Mouse (Mus musculus) hindbrain, embryonic 13.5 days (tissue): ENCODE measurements around the gene Dip2c. TPM values are rescaled to one million over a fixed set of nuclear protein-coding genes. Genes with fewer than 3 reads are reported as not detected.

ENCODE experiments used
- ATAC-seq: fragments of 200-750 bp; cut with Nextera tagmentation; 2 replicates; pipeline ENCODE4 v1.8.0; 2017; ENCODE audit warnings: moderate TSS enrichment; ENCODE audit not compliant: low FRiP score
- H3K27ac ChIP-seq: fragments of 300-500 bp; sonication (generic); 2 replicates; pipeline ENCODE4 v1.5.1; 2015; ENCODE audit warnings: inconsistent platforms, mild to moderate bottlenecking, moderate library complexity
- H3K27me3 ChIP-seq: fragments of 300-500 bp; sonication (generic); 2 replicates; pipeline ENCODE4 v1.6.1; 2015; ENCODE audit warnings: mild to moderate bottlenecking, inconsistent platforms
- H3K36me3 ChIP-seq: fragments of 300-500 bp; sonication (generic); 2 replicates; pipeline ENCODE4 v1.6.1; 2015; ENCODE audit warnings: mild to moderate bottlenecking, inconsistent platforms
- H3K4me1 ChIP-seq: fragments of 300-500 bp; sonication (generic); replicated peaks from 2 replicates; pipeline ENCODE4 v1.6.1; 2015; ENCODE audit warnings: inconsistent platforms
- H3K4me2 ChIP-seq: fragments of 300-500 bp; sonication (generic); 2 replicates; pipeline ENCODE4 v1.6.1; 2015; ENCODE audit warnings: inconsistent platforms, mild to moderate bottlenecking, moderate library complexity
- H3K4me3 ChIP-seq: fragments of 300-500 bp; sonication (generic); 2 replicates; pipeline ENCODE4 v1.5.1; 2015; ENCODE audit warnings: mild to moderate bottlenecking, inconsistent platforms
- H3K9ac ChIP-seq: fragments of 300-500 bp; sonication (generic); 2 replicates; pipeline ENCODE4 v1.6.1; 2015; ENCODE audit warnings: mild to moderate bottlenecking, inconsistent platforms
- H3K9me3 ChIP-seq: fragments of 300-500 bp; sonication (generic); 2 replicates; pipeline ENCODE4 v1.6.1; 2016; ENCODE audit warnings: inconsistent platforms
- WGBS: fragments of 180-500 bp; shearing (Covaris S2); methylation state at CpG from one replicate; pipeline ENCODE4 v1.1.7; 2015; 5-methylcytosine and 5-hydroxymethylcytosine counted together
- polyA plus RNA-seq: library from polyadenylated mRNA; unstranded; fragments of >200 nt; fragmentation: Nextera tagmentation; extraction: Ambion mirVana; gene quantifications from 2 replicates; pipeline ENCODE4 v1.2.1, GENCODE M21; 2015

The Dip2c gene
- polyA plus RNA-seq, 1 experiment from 2014 or later = 10.2 TPM

GRCm38 (mm10) chr13:9660711-9661110, 384.4 kb downstream of the Dip2c start:
- 85% methylated on average over 1 of the region's 1 CpGs for WGBS
- H3K9me3 ChIP-seq = no peaks in the 10 kb centered on the region
- no peaks in the 10 kb centered on the region for H3K4me1 ChIP-seq
- no peak overlapping the region for H3K4me3 ChIP-seq
- H3K9ac ChIP-seq = no peak overlapping the region
- no peak for ATAC-seq
- no peaks in the 10 kb centered on the region for H3K27me3 ChIP-seq
- H3K36me3 ChIP-seq = peaks cover 77% of the 10 kb centered on the region
- H3K27ac ChIP-seq = no peak overlapping the region
- no peak overlapping the region for H3K4me2 ChIP-seq

GRCm38 (mm10) chr13:9663593-9663992, 387.3 kb downstream of the Dip2c start:
- Histone ChIP-seq H3K27me3 (no peaks in the 10 kb centered on the region), H3K27ac (no peak overlapping the region), H3K4me2 (no peak overlapping the region), H3K4me3 (no peak overlapping the region), H3K4me1 (no peaks in the 10 kb centered on the region), H3K9ac (no peak overlapping the region), H3K36me3 (peaks cover 60% of the 10 kb centered on the region), H3K9me3 (no peaks in the 10 kb centered on the region)
- ATAC-seq = no peak
- 97% methylated on average over 1 of the region's 1 CpGs for WGBS

- 89% methylated on average over 7 of the region's 7 CpGs for WGBS
- Histone ChIP-seq H3K9me3 (no peaks in the 10 kb centered on the region), H3K27me3 (no peaks in the 10 kb centered on the region), H3K36me3 (peaks cover 40% of the 10 kb centered on the region), H3K27ac (no peak overlapping the region), H3K9ac (no peak overlapping the region), H3K4me3 (no peak overlapping the region), H3K4me2 (no peak overlapping the region), H3K4me1 (no peaks in the 10 kb centered on the region)
- ATAC-seq = no peak
These were observed 391.7 kb downstream of the Dip2c start for GRCm38 (mm10) chr13:9667954-9668496.

DNA sequence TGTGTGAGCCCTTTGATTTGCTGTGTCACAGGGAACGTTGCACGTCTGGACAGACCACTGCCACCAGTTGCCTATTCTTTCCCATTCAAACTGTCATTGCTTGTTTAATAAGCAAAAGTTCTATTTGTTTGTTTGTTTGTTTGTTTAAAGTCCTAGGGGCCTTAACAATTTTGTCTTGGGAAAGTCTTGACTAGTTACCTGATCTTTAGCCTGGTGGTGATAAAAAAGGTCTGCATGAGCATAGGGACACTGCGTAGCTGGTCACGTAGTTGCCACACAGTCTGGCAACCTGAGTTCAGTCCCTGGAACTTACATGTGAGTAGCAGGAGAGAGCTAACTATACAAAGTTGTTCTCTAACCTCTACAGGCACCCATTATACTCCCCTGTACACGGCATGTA, 392.9 kb downstream of the Dip2c start:
- WGBS = 92% methylated on average over 5 of the region's 5 CpGs
- no peak overlapping the region for H3K4me3 ChIP-seq

GRCm38 (mm10) chr13:9674126-9674525, 397.8 kb downstream of the Dip2c start:
- 100% methylated on average over 1 of the region's 1 CpGs for WGBS
- Histone ChIP-seq H3K27ac (no peak overlapping the region), H3K9me3 (0 out of 2 replicates have a peak, but pooled peaks cover 10% of the 10 kb centered on the region), H3K27me3 (no peaks in the 10 kb centered on the region), H3K4me3 (no peak overlapping the region), H3K4me1 (no peaks in the 10 kb centered on the region), H3K4me2 (no peak overlapping the region), H3K9ac (no peak overlapping the region), H3K36me3 (peaks cover 31% of the 10 kb centered on the region)
- ATAC-seq = no peak

More for the DNA sequence above, 392.9 kb downstream of the Dip2c start:
- H3K27me3 ChIP-seq = no peaks in the 10 kb centered on the region
- H3K4me1 ChIP-seq = no peaks in the 10 kb centered on the region
- ATAC-seq = no peak
- H3K9ac ChIP-seq = no peak overlapping the region
- H3K4me2 ChIP-seq = no peak overlapping the region
- H3K36me3 ChIP-seq = peaks cover 38% of the 10 kb centered on the region
- H3K9me3 ChIP-seq = no peaks in the 10 kb centered on the region
- H3K27ac ChIP-seq = no peak overlapping the region

DNA sequence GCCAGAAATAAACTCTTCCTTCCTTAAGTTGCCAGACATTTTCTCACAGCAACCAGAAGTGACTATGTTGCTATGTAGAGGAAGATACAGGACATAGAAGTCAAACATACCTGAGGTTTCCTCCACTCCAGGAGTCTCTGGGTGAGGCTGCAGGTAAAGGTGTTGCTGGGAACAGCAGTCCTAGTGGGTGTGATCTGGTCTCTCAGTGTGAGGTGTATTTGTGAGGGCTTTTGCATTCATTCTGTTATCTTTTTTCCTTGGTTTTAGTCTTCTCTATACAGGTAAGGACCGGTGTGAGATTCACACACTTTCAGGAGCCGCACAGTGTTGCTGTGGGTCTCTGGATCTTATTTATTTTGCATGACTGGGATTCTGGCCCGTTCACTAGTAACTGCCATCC, 405.2 kb downstream of the Dip2c start:
- H3K27me3 ChIP-seq = no peaks in the 10 kb centered on the region
- no peaks in the 10 kb centered on the region for H3K4me1 ChIP-seq
- WGBS = 96% methylated on average over 3 of the region's 3 CpGs
- no peak overlapping the region for H3K4me3 ChIP-seq
- no peak overlapping the region for H3K27ac ChIP-seq
- no peak overlapping the region for H3K4me2 ChIP-seq
- H3K9ac ChIP-seq = no peak overlapping the region
- no peaks in the 10 kb centered on the region for H3K9me3 ChIP-seq
- H3K36me3 ChIP-seq = peaks cover 46% of the 10 kb centered on the region
- no peak for ATAC-seq

- ATAC-seq = no peak
- Histone ChIP-seq H3K9me3 (no peaks in the 10 kb centered on the region), H3K4me3 (no peak overlapping the region), H3K27me3 (no peaks in the 10 kb centered on the region), H3K36me3 (peaks cover 64% of the 10 kb centered on the region), H3K4me1 (no peaks in the 10 kb centered on the region), H3K27ac (no peak overlapping the region), H3K4me2 (no peak overlapping the region), H3K9ac (no peak overlapping the region)
- 91% methylated on average over 4 of the region's 4 CpGs for WGBS
These were observed 407.0 kb downstream of the Dip2c start for GRCm38 (mm10) chr13:9683280-9683679.

DNA sequence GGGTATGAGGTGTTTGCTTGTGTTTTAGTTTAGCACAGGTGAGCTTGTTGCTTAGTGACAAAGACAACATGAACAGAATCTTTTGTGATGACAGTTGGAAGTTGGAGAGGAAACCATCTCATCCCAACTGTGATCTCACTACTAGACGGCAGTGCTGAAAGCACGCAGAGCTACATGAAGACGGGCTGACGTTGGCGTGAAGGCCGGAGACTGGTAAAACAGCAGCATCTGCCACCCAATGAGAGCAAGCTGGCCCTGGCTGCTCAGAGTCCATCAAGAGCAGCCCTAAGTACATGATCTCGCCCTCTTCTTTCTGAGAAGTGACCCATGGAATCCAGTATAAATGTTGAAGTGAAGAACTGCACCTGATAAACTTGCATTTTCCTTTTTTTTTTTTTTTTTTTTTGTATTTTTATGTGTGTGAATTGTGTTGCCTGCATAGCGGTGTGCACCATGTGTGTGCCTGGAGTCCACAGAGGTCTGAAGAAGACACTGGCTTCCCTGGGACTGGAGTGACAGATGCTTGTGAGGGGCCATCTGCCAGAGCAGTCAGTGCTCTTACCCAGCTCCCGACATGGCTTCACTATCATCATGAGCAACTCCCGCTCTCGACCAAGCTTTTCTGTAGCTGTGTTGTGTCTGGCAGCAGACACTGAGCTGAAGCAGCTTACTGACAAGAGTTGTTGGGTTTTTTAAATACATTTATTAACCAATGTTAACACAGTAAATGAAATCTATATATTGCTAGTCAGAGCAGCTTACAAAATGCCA, 408.0 kb downstream of the Dip2c start:
- no peak for ATAC-seq
- 93% methylated on average over 11 of the region's 11 CpGs for WGBS
- Histone ChIP-seq H3K36me3 (peaks cover 74% of the 10 kb centered on the region), H3K4me2 (no peak overlapping the region), H3K4me1 (no peaks in the 10 kb centered on the region), H3K27me3 (no peaks in the 10 kb centered on the region), H3K27ac (no peak overlapping the region), H3K9me3 (no peaks in the 10 kb centered on the region), H3K4me3 (no peak overlapping the region), H3K9ac (no peak overlapping the region)

- 95% methylated on average over 7 of the region's 7 CpGs for WGBS
- no peaks in the 10 kb centered on the region for H3K27me3 ChIP-seq
- no peaks in the 10 kb centered on the region for H3K4me1 ChIP-seq
- H3K9me3 ChIP-seq = no peaks in the 10 kb centered on the region
- ATAC-seq = no peak
- H3K36me3 ChIP-seq = peaks cover 89% of the 10 kb centered on the region
- H3K4me2 ChIP-seq = no peak overlapping the region
- no peak overlapping the region for H3K4me3 ChIP-seq
- no peak overlapping the region for H3K9ac ChIP-seq
- H3K27ac ChIP-seq = no peak overlapping the region
These were observed 409.9 kb downstream of the Dip2c start for GRCm38 (mm10) chr13:9686261-9686660.

GRCm38 (mm10) chr13:9686765-9687164, 410.4 kb downstream of the Dip2c start:
- H3K4me2 ChIP-seq = no peak overlapping the region
- no peak overlapping the region for H3K27ac ChIP-seq
- H3K4me3 ChIP-seq = no peak overlapping the region
- 85% methylated on average over 11 of the region's 11 CpGs for WGBS
- no peaks in the 10 kb centered on the region for H3K4me1 ChIP-seq
- no peak for ATAC-seq
- H3K9ac ChIP-seq = no peak overlapping the region
- H3K9me3 ChIP-seq = no peaks in the 10 kb centered on the region
- H3K27me3 ChIP-seq = no peaks in the 10 kb centered on the region
- H3K36me3 ChIP-seq = peaks cover 89% of the 10 kb centered on the region

GRCm38 (mm10) chr13:9689366-9689765, 413.0 kb downstream of the Dip2c start:
- ATAC-seq = no peak
- Histone ChIP-seq H3K4me1 (no peaks in the 10 kb centered on the region), H3K36me3 (peaks cover 85% of the 10 kb centered on the region), H3K4me2 (no peak overlapping the region), H3K27me3 (no peaks in the 10 kb centered on the region), H3K4me3 (no peak overlapping the region), H3K9ac (no peak overlapping the region), H3K27ac (no peak overlapping the region), H3K9me3 (no peaks in the 10 kb centered on the region)
- 90% methylated on average over 16 of the region's 16 CpGs for WGBS

GRCm38 (mm10) chr13:9692876-9693275, 416.5 kb downstream of the Dip2c start:
- Histone ChIP-seq H3K9ac (no peak overlapping the region), H3K4me1 (no peaks in the 10 kb centered on the region), H3K36me3 (peaks cover 90% of the 10 kb centered on the region), H3K4me3 (no peak overlapping the region), H3K4me2 (no peak overlapping the region), H3K27me3 (no peaks in the 10 kb centered on the region), H3K27ac (no peak overlapping the region), H3K9me3 (no peaks in the 10 kb centered on the region)
- no peak for ATAC-seq
- WGBS = 85% methylated on average over 3 of the region's 3 CpGs

- Histone ChIP-seq H3K4me3 (no peak overlapping the region), H3K27me3 (no peaks in the 10 kb centered on the region), H3K9me3 (no peaks in the 10 kb centered on the region), H3K36me3 (peaks cover 76% of the 10 kb centered on the region), H3K9ac (no peak overlapping the region), H3K27ac (no peak overlapping the region), H3K4me2 (no peak overlapping the region), H3K4me1 (no peaks in the 10 kb centered on the region)
- WGBS = 95% methylated on average over 6 of the region's 6 CpGs
- ATAC-seq = no peak
These were observed 418.3 kb downstream of the Dip2c start for GRCm38 (mm10) chr13:9694651-9695050.
